In genomic region chr14:44846558-44847263, GRCm38 (mm10) we compare ENCODE assay signal across 12 mouse cellular contexts.
"Had no signal": no experiment of that assay in that cellular context is flagged by ENCODE, and none has a peak within 500 bp of the region (broad histone marks: within the 10 kb centered on the region; RNA-seq: fewer than 3 reads in every experiment).

No protein-coding gene starts in this region.

- ATAC-seq: intestine, postnatal 0 days; liver, postnatal 0 days; lung, postnatal 0 days; midbrain, embryonic 15.5 days had no signal

- DNase-seq: kidney, adult 2 months; kidney, postnatal 4 days; left cerebral cortex, postnatal 4 days; liver, postnatal 0 days; lung, embryonic 14.5 days; right cerebral cortex, adult 18-20 months; spleen, adult 18-20 months; thymus, adult 18-20 months; thymus, postnatal 4 days had no signal
